In genomic region chr5:21735584-21735983, GRCm38 (mm10) we compare ENCODE assay signal across 9 mouse cellular contexts. TPM values are rescaled to one million over a fixed set of nuclear protein-coding genes. Genes with fewer than 3 reads are reported as not detected.
DNase-seq lines count a peak whose midpoint lies in the region; ATAC-seq and TF ChIP-seq lines count a peak whose summit lies in the region.
"Had no signal": no experiment of that assay in that cellular context is flagged by ENCODE, and none has a peak within 500 bp of the region (broad histone marks: within the 10 kb centered on the region; RNA-seq: fewer than 3 reads in every experiment).

No protein-coding gene starts in this region.

- peak; percentile 88 for DNase-seq in CH12.LX (ENCODE audit: extremely low read depth)
- DNase-seq in adrenal gland, postnatal 25 days = peak; percentile 91
- DNase-seq in embryonic facial prominence, embryonic 14.5 days (ENCODE audit: low spot score) = peak; percentile 77
- peak; percentile 84 to 90 for DNase-seq in kidney, postnatal 25 days
- DNase-seq in ovary, adult 18-20 months (ENCODE audit: low spot score) = peak; percentile 50
- peak; percentile 78 for DNase-seq in thymus, postnatal 14 days

- no peaks in the 10 kb centered on the region for H3K27me3 ChIP-seq in CH12.LX (replicated peaks)
- H3K27me3 ChIP-seq in embryonic facial prominence, embryonic 14.5 days (replicated peaks; ENCODE audit: control insufficient read depth, insufficient read depth, low read length) = no peaks in the 10 kb centered on the region
- H3K27me3 ChIP-seq in heart, embryonic 13.5 days (replicated peaks) = no peaks in the 10 kb centered on the region
- no peaks in the 10 kb centered on the region for H3K27me3 ChIP-seq in liver, embryonic 15.5 days

- dilution Hi-C loops in CH12.LX (cut with MboI; ENCODE audit: extremely low pct_ligation_motif_present, extremely low pct_unique_long_range_greater_than_20kb, low sequenced_read_pairs) = no loop called here

- peak overlapping the region; percentile 42 to 65 (median 55) for H3K4me3 ChIP-seq in CH12.LX (replicated peaks in 1 of 3; ENCODE audit: low read depth in 2 of 3, low read length in 2 of 3, poor library complexity in 1 of 3)
- peak overlapping the region; percentile 7 for H3K4me3 ChIP-seq in embryonic facial prominence, embryonic 14.5 days (ENCODE audit: low read depth, low read length)
- peak overlapping the region; percentile 39 for H3K4me3 ChIP-seq in heart, embryonic 13.5 days
- H3K4me3 ChIP-seq in liver, embryonic 15.5 days (replicated peaks) = peak overlapping the region; percentile 45
- H3K4me3 ChIP-seq: myocyte had no signal

- TF ChIP-seq CTCF in CH12.LX (conservative IDR thresholded peaks at IDR 0.05 in 1 of 2, IDR thresholded peaks at IDR 0.05 in 1 of 2; ENCODE audit: low read depth in 2 of 2, low read length in 2 of 2) = peak; percentile 82 to 93

- in situ Hi-C loops in CH12.LX (cut with MboI; ENCODE audit: low pct_ligation_motif_present, low pct_unique_long_range_greater_than_20kb, low sequenced_read_pairs) = no loop called here

- peaks cover 9 to 28% of the 10 kb centered on the region in 2 experiments for H3K4me1 ChIP-seq in CH12.LX (ENCODE audit: control insufficient read depth in 1 of 2, insufficient read depth in 2 of 2)
- H3K4me1 ChIP-seq in embryonic facial prominence, embryonic 14.5 days (ENCODE audit: control insufficient read depth, insufficient read depth, low read length) = peaks cover 10% of the 10 kb centered on the region
- peaks cover 29% of the 10 kb centered on the region for H3K4me1 ChIP-seq in heart, embryonic 13.5 days
- H3K4me1 ChIP-seq in liver, embryonic 15.5 days (replicated peaks) = peaks cover 20% of the 10 kb centered on the region

- peaks cover 16% of the 10 kb centered on the region for H3K79me2 ChIP-seq in CH12.LX (replicated peaks; ENCODE audit: control insufficient read depth, extremely low read depth, insufficient read depth, poor library complexity, severe bottlenecking)

- 31% methylated on average over 10 of the region's 10 CpGs for WGBS in embryonic facial prominence, embryonic 14.5 days
- WGBS in heart, embryonic 13.5 days = 19% methylated on average over 10 of the region's 10 CpGs
- 11% methylated on average over 10 of the region's 10 CpGs for WGBS in liver, embryonic 15.5 days (ENCODE audit: insufficient replicate concordance)

- TF ChIP-seq EP300 in CH12.LX (IDR thresholded peaks at IDR 0.05; ENCODE audit: low read length) = no peak

- H3K9me3 ChIP-seq in CH12.LX (replicated peaks; ENCODE audit: low read length) = no peaks in the 10 kb centered on the region
- no peaks in the 10 kb centered on the region for H3K9me3 ChIP-seq in embryonic facial prominence, embryonic 14.5 days (ENCODE audit: control insufficient read depth, low read length)
- H3K9me3 ChIP-seq in heart, embryonic 13.5 days = no peaks in the 10 kb centered on the region
- no peaks in the 10 kb centered on the region for H3K9me3 ChIP-seq in liver, embryonic 15.5 days (replicated peaks)

- TF ChIP-seq POLR2A in CH12.LX (IDR thresholded peaks at IDR 0.05; ENCODE audit: low read depth, low read length) = peak; percentile 45; the same call in 1 of the 2 replicates

- ATAC-seq in embryonic facial prominence, embryonic 14.5 days (ENCODE audit: low read depth) = no peak
- ATAC-seq in heart, embryonic 13.5 days (ENCODE audit: extremely low read depth, insufficient number of reproducible peaks, low FRiP score, low TSS enrichment) = no peak
- peak; percentile 50 for ATAC-seq in liver, embryonic 15.5 days (ENCODE audit: insufficient read depth)

- H3K4me2 ChIP-seq in CH12.LX (ENCODE audit: insufficient read depth, low read depth, poor library complexity, severe bottlenecking) = no peak overlapping the region
- peak overlapping the region; percentile 13; the same call in 1 of the 2 replicates for H3K4me2 ChIP-seq in embryonic facial prominence, embryonic 14.5 days (ENCODE audit: low read depth, low read length)
- H3K4me2 ChIP-seq in heart, embryonic 13.5 days = peak overlapping the region; percentile 57
- peak overlapping the region; percentile 56 for H3K4me2 ChIP-seq in liver, embryonic 15.5 days

- H3K27ac ChIP-seq in CH12.LX (ENCODE audit: insufficient read depth, low read depth) = no peak overlapping the region
- no peak overlapping the region for H3K27ac ChIP-seq in embryonic facial prominence, embryonic 14.5 days (replicated peaks; ENCODE audit: low read depth, low read length)
- H3K27ac ChIP-seq in heart, embryonic 13.5 days (replicated peaks) = no peak overlapping the region
- no peak overlapping the region for H3K27ac ChIP-seq in liver, embryonic 15.5 days (replicated peaks)

- peak; percentile 84 for TF ChIP-seq RAD21 in CH12.LX (IDR thresholded peaks at IDR 0.05; ENCODE audit: low read depth, low read length)

- peaks cover 14 to 25% of the 10 kb centered on the region in 2 experiments for H3K36me3 ChIP-seq in CH12.LX (replicated peaks in 1 of 2; ENCODE audit: control insufficient read depth in 1 of 2, insufficient read depth in 1 of 2, low read length in 1 of 2)
- H3K36me3 ChIP-seq in embryonic facial prominence, embryonic 14.5 days (ENCODE audit: control insufficient read depth, insufficient read depth, low read length) = peaks cover 17% of the 10 kb centered on the region
- peaks cover 23% of the 10 kb centered on the region for H3K36me3 ChIP-seq in heart, embryonic 13.5 days
- H3K36me3 ChIP-seq in liver, embryonic 15.5 days (replicated peaks) = peaks cover 15% of the 10 kb centered on the region

- peak overlapping the region; percentile 16; the same call in 1 of the 2 replicates for H3K9ac ChIP-seq in CH12.LX (ENCODE audit: insufficient read depth, low read depth)
- no peak overlapping the region for H3K9ac ChIP-seq in embryonic facial prominence, embryonic 14.5 days (ENCODE audit: low read depth, low read length)
- peak overlapping the region; percentile 55 for H3K9ac ChIP-seq in heart, embryonic 13.5 days
- no peak overlapping the region; the same call in 1 of the 2 replicates for H3K9ac ChIP-seq in liver, embryonic 15.5 days

TF ChIP-seq in CH12.LX, 34 proteins besides CTCF, POLR2A, EP300 and RAD21 (continues in another document):
- TF ChIP-seq NELFE (IDR thresholded peaks at IDR 0.05; ENCODE audit: low read depth, low read length) = peak; percentile 50; the same call in 1 of the 2 replicates
- no peak for TF ChIP-seq MEF2A (IDR thresholded peaks at IDR 0.05; ENCODE audit: borderline replicate concordance, low read depth, low read length)
- TF ChIP-seq ETS1 (conservative IDR thresholded peaks at IDR 0.05; ENCODE audit: low read depth, low read length) = no peak
- TF ChIP-seq ZMIZ1 (IDR thresholded peaks at IDR 0.05; ENCODE audit: low read depth, low read length) = no peak
- 0 out of 2 replicates have a peak, but pooled peaks have one; percentile 3 for TF ChIP-seq TCF12 (IDR thresholded peaks at IDR 0.05; ENCODE audit: low read depth, low read length)
- TF ChIP-seq GABPA (IDR thresholded peaks at IDR 0.05; ENCODE audit: insufficient replicate concordance, low read depth, low read length) = no peak
- TF ChIP-seq POLR2AphosphoS2 (IDR thresholded peaks at IDR 0.05; ENCODE audit: low read depth, low read length) = no peak
- TF ChIP-seq E2F4 (IDR thresholded peaks at IDR 0.05; ENCODE audit: insufficient replicate concordance, low read depth, low read length) = no peak
- no peak; the same call in 1 of the 2 replicates for TF ChIP-seq CHD1 (IDR thresholded peaks at IDR 0.05; ENCODE audit: low read depth, low read length)
- TF ChIP-seq ZKSCAN1 (IDR thresholded peaks at IDR 0.05; ENCODE audit: borderline replicate concordance, low read depth, low read length) = no peak
- 0 out of 2 replicates have a peak, but pooled peaks have one; percentile 19 for TF ChIP-seq TBP (conservative IDR thresholded peaks at IDR 0.05; ENCODE audit: low read depth, low read length)
- peak; percentile 75 for TF ChIP-seq SMC3 (IDR thresholded peaks at IDR 0.05; ENCODE audit: low read depth, low read length)
- TF ChIP-seq PAX5 (IDR thresholded peaks at IDR 0.05; ENCODE audit: low read length) = no peak

RNA-seq across cellular contexts. Expression of gene Pmpcb, which starts 1.4 kb away (rescaled TPM):
- total RNA-seq in CH12.LX (2012; rRNA removed) (113 and 121 TPM in 2 replicates), CH12.LX (2014; rRNA removed) (166 and 184 TPM in 2 replicates)
- 123 and 165 TPM in 2 replicates for polyA plus RNA-seq in CH12.LX (2012; ENCODE audit: insufficient read length, low read depth)
- 277 and 295 TPM in 2 replicates for total RNA-seq in adrenal gland, postnatal 25 days (2021)
- polyA plus RNA-seq in embryonic facial prominence, embryonic 14.5 days (2014; fragmentation: Nextera tagmentation; extraction: Ambion mirVana) = 79.4 and 82.3 TPM in 2 replicates
- polyA plus RNA-seq in heart, embryonic 13.5 days (2015; fragmentation: Nextera tagmentation; extraction: Ambion mirVana) = 131 and 149 TPM in 2 replicates
- polyA plus RNA-seq in liver, embryonic 15.5 days (2015; fragmentation: Nextera tagmentation; extraction: Ambion mirVana) = 38.9 and 44.4 TPM in 2 replicates

RNA-seq across cellular contexts. Expression of gene Napepld, which starts 34.4 kb away (rescaled TPM):
- total RNA-seq in CH12.LX (2012; rRNA removed) (1.3 and 1.7 TPM in 2 replicates), CH12.LX (2014; rRNA removed) (1.5 and 1.6 TPM in 2 replicates)
- polyA plus RNA-seq in CH12.LX (2012; ENCODE audit: insufficient read length, low read depth) = 1.8 TPM in 2 replicates
- total RNA-seq in adrenal gland, postnatal 25 days (2021) = 47.6 and 63.1 TPM in 2 replicates
- polyA plus RNA-seq in embryonic facial prominence, embryonic 14.5 days (2014; fragmentation: Nextera tagmentation; extraction: Ambion mirVana) = 2.4 and 2.8 TPM in 2 replicates
- polyA plus RNA-seq in heart, embryonic 13.5 days (2015; fragmentation: Nextera tagmentation; extraction: Ambion mirVana) = 4.2 and 4.7 TPM in 2 replicates
- polyA plus RNA-seq in liver, embryonic 15.5 days (2015; fragmentation: Nextera tagmentation; extraction: Ambion mirVana) = 0.74 and 1.1 TPM in 2 replicates

RNA-seq across cellular contexts. Expression of gene Dnajc2, which starts 49.5 kb away (rescaled TPM):
- total RNA-seq in CH12.LX (2012; rRNA removed) (79.2 and 98.5 TPM in 2 replicates), CH12.LX (2014; rRNA removed) (138 and 151 TPM in 2 replicates)
- polyA plus RNA-seq in CH12.LX (2012; ENCODE audit: insufficient read length, low read depth) = 242 and 268 TPM in 2 replicates
- total RNA-seq in adrenal gland, postnatal 25 days (2021) = 29.3 and 38.8 TPM in 2 replicates
- 56.4 and 59.2 TPM in 2 replicates for polyA plus RNA-seq in embryonic facial prominence, embryonic 14.5 days (2014; fragmentation: Nextera tagmentation; extraction: Ambion mirVana)
- 46.8 and 51.9 TPM in 2 replicates for polyA plus RNA-seq in heart, embryonic 13.5 days (2015; fragmentation: Nextera tagmentation; extraction: Ambion mirVana)
- polyA plus RNA-seq in liver, embryonic 15.5 days (2015; fragmentation: Nextera tagmentation; extraction: Ambion mirVana) = 21.5 and 23.3 TPM in 2 replicates

RNA-seq across cellular contexts. Expression of gene Psmc2, which starts 49.5 kb away (rescaled TPM):
- total RNA-seq in CH12.LX (2012; rRNA removed) = 115 and 161 TPM in 2 replicates
- total RNA-seq in CH12.LX (2014; rRNA removed) = 87.4 and 90.1 TPM in 2 replicates
- polyA plus RNA-seq in CH12.LX (2012; ENCODE audit: insufficient read length, low read depth) = 208 and 232 TPM in 2 replicates
- total RNA-seq in adrenal gland, postnatal 25 days (2021) = 149 and 157 TPM in 2 replicates
- 161 and 183 TPM in 2 replicates for polyA plus RNA-seq in embryonic facial prominence, embryonic 14.5 days (2014; fragmentation: Nextera tagmentation; extraction: Ambion mirVana)
- 138 and 158 TPM in 2 replicates for polyA plus RNA-seq in heart, embryonic 13.5 days (2015; fragmentation: Nextera tagmentation; extraction: Ambion mirVana)
- polyA plus RNA-seq in liver, embryonic 15.5 days (2015; fragmentation: Nextera tagmentation; extraction: Ambion mirVana) = 111 and 116 TPM in 2 replicates

Comparison
In these comparisons a context has a peak if more than half of its experiments do, and no peak if none do; other contexts are left out.
1. H3K9ac ChIP-seq: peak in CH12.LX (single experiment) and heart, embryonic 13.5 days (single experiment); none in embryonic facial prominence, embryonic 14.5 days (single experiment) and liver, embryonic 15.5 days (single experiment).
2. Peak in every context shown above with its lines, with median percentiles within 50 percentile points of each other: DNase-seq and H3K4me3 ChIP-seq.